Mouse (Mus musculus): ENCODE measurements around the gene Inppl1. TPM values are rescaled to one million over a fixed set of nuclear protein-coding genes. Genes with fewer than 3 reads are reported as not detected.

Gene Inppl1
- polyA plus RNA-seq, 1 experiment from 2014 or later, result 44.9 TPM

- no peak for ATAC-seq (ENCODE audit: extremely low read depth, insufficient number of reproducible peaks, low FRiP score, low TSS enrichment)
- Histone ChIP-seq H3K27ac (replicated peaks) (no peak overlapping the region), H3K4me1 (peaks cover 34% of the 10 kb centered on the region), H3K36me3 (no peaks in the 10 kb centered on the region), H3K27me3 (replicated peaks) (no peaks in the 10 kb centered on the region), H3K9ac (no peak overlapping the region), H3K9me3 (no peaks in the 10 kb centered on the region), H3K4me2 (no peak overlapping the region), H3K4me3 (no peak overlapping the region)
- 74% methylated on average over 11 of the region's 11 CpGs for WGBS
These were observed 28.6 kb upstream of the Inppl1 start for GRCm38 (mm10) chr7:101866491-101867265.

GRCm38 (mm10) chr7:101863415-101863814 is 25.4 kb upstream of the Inppl1 start, which contains the start of gene Anapc15:
Gene Anapc15 (plus strand): TSS chr7:101863715.
- H3K27me3 ChIP-seq (replicated peaks), result no peaks in the 10 kb centered on the region
- H3K9me3 ChIP-seq, result no peaks in the 10 kb centered on the region
- H3K4me1 ChIP-seq, result peaks cover 14% of the 10 kb centered on the region
- no peak within 1 kb of the TSS for H3K4me3 ChIP-seq
- no peak within 1 kb of the TSS for H3K4me2 ChIP-seq
- H3K27ac ChIP-seq (replicated peaks), result no peak within 1 kb of the TSS
- ATAC-seq (ENCODE audit: extremely low read depth, insufficient number of reproducible peaks, low FRiP score, low TSS enrichment), result no peak
- H3K9ac ChIP-seq, result no peak within 1 kb of the TSS
- WGBS, result 50% methylated on average over 3 of the region's 3 CpGs
- no peaks in the 10 kb centered on the region for H3K36me3 ChIP-seq

DNA sequence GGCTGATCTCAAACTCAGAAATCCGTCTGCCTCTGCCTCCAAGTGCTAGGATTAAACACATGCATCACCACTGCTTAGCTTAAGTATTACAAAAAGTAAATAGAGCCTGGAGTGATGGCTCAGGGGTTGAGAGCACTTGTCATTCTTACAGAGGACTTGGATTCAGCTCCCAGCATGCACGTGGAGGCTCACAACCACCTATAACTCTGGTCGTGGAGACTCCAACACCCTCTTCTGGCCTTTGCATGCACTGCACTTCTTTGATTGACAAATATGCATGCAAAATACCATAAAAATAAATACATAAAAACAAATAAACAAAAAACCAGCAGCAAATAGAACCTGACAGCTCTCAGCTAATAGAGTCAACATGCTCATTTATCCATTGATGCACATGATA is 24.3 kb upstream of the Inppl1 start:
- Histone ChIP-seq H3K4me1 (0 out of 2 replicates have a peak, but pooled peaks cover 7% of the 10 kb centered on the region), H3K4me2 (no peak overlapping the region), H3K9me3 (no peaks in the 10 kb centered on the region), H3K27me3 (replicated peaks) (no peaks in the 10 kb centered on the region), H3K27ac (replicated peaks) (no peak overlapping the region), H3K9ac (no peak overlapping the region), H3K36me3 (no peaks in the 10 kb centered on the region), H3K4me3 (no peak overlapping the region)
- no peak for ATAC-seq (ENCODE audit: extremely low read depth, insufficient number of reproducible peaks, low FRiP score, low TSS enrichment)
- WGBS, result 51% methylated on average over 3 of the region's 3 CpGs

DNA sequence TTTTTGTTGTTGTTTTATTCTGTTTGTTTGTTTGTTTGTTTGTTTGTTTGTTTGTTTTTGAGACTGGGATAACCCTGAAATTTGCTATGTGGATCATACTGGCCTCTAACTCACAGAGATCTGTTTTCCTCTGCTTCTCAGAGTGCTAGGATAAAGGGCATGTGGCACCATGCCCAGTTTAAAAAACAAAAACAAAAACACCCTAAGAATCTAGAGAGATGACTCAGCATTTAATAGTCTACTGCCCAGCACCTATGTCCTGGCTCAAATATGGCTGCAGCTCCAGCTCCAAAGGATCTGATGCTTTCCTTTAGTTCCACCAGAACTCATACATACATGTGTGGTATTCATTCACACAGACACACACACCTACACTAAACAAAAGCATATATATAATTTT is 22.9 kb upstream of the Inppl1 start:
- Histone ChIP-seq H3K36me3 (no peaks in the 10 kb centered on the region), H3K4me3 (no peak overlapping the region), H3K27ac (replicated peaks) (no peak overlapping the region), H3K9ac (no peak overlapping the region), H3K27me3 (replicated peaks) (no peaks in the 10 kb centered on the region), H3K4me1 (no peaks in the 10 kb centered on the region), H3K4me2 (no peak overlapping the region), H3K9me3 (no peaks in the 10 kb centered on the region)
- no peak for ATAC-seq (ENCODE audit: extremely low read depth, insufficient number of reproducible peaks, low FRiP score, low TSS enrichment)

GRCm38 (mm10) chr7:101858362-101858761 is 20.3 kb upstream of the Inppl1 start:
- Histone ChIP-seq H3K9ac (no peak overlapping the region), H3K27ac (replicated peaks) (no peak overlapping the region), H3K27me3 (replicated peaks) (no peaks in the 10 kb centered on the region), H3K36me3 (no peaks in the 10 kb centered on the region), H3K4me2 (no peak overlapping the region), H3K4me1 (no peaks in the 10 kb centered on the region), H3K4me3 (no peak overlapping the region), H3K9me3 (no peaks in the 10 kb centered on the region)
- no peak for ATAC-seq (ENCODE audit: extremely low read depth, insufficient number of reproducible peaks, low FRiP score, low TSS enrichment)
- 73% methylated on average over 9 of the region's 9 CpGs for WGBS

DNA sequence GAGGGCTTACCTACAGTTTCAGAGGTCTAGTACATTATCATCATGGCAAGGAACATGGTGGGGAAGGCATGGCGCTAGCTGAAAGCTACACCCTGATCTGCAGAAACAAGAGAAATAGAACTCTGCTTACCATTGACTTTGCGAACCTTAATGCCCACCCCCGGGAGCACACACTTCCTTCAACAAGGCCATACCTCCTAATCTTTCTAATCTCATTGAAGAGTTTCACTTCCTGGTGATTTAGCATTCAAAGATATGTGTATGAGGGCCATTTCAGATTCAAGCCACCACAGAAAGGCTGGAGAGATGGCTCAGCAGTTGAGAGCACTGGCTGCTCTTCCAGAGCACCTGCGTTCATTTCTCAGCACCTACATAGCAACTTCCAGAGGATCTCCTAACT is 19.1 kb upstream of the Inppl1 start, which contains the start of gene Folr2:
Gene Folr2, minus strand, starts transcription at position 101 of the 400 bp plus-strand sequence.
- H3K9ac ChIP-seq, result no peak within 1 kb of the TSS

DNA sequence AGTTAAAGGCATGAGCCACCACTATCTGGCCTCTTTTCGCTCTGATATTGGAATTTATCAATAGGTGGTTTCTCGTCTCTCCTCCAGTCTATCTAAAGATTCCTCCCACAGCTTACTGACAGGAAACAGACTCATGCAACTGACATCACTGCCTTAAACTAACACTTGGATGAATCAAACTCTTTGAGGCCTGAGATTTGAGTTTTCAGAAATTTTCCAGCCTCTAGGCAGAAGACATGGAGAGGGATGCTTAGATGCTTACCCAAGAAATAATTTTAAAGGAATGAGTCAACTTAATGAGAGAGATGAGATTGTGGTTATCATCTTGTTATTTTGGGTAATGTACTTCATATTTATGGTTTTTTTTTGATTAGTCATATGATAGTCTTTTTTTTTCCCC is 15.8 kb upstream of the Inppl1 start:
- Histone ChIP-seq H3K4me1 (no peaks in the 10 kb centered on the region), H3K27ac (replicated peaks) (no peak overlapping the region), H3K9me3 (no peaks in the 10 kb centered on the region), H3K4me3 (no peak overlapping the region), H3K36me3 (no peaks in the 10 kb centered on the region), H3K4me2 (no peak overlapping the region), H3K9ac (no peak overlapping the region), H3K27me3 (replicated peaks) (no peaks in the 10 kb centered on the region)
- WGBS, result 42% methylated on average over 2 of the region's 2 CpGs
- no peak for ATAC-seq (ENCODE audit: extremely low read depth, insufficient number of reproducible peaks, low FRiP score, low TSS enrichment)

More for the DNA sequence above, 19.1 kb upstream of the Inppl1 start, which contains the start of gene Folr2:
- Histone ChIP-seq H3K27me3 (replicated peaks) (no peaks in the 10 kb centered on the region), H3K4me3 (no peak within 1 kb of the TSS), H3K4me1 (no peaks in the 10 kb centered on the region), H3K4me2 (no peak within 1 kb of the TSS), H3K36me3 (no peaks in the 10 kb centered on the region), H3K27ac (replicated peaks) (no peak within 1 kb of the TSS), H3K9me3 (no peaks in the 10 kb centered on the region)
- no peak for ATAC-seq (ENCODE audit: extremely low read depth, insufficient number of reproducible peaks, low FRiP score, low TSS enrichment)
- 87% methylated on average over 4 of the region's 4 CpGs for WGBS

GRCm38 (mm10) chr7:101852846-101853245 is 14.8 kb upstream of the Inppl1 start:
- H3K4me3 ChIP-seq, result no peak overlapping the region
- WGBS, result 81% methylated on average over 6 of the region's 6 CpGs

DNA sequence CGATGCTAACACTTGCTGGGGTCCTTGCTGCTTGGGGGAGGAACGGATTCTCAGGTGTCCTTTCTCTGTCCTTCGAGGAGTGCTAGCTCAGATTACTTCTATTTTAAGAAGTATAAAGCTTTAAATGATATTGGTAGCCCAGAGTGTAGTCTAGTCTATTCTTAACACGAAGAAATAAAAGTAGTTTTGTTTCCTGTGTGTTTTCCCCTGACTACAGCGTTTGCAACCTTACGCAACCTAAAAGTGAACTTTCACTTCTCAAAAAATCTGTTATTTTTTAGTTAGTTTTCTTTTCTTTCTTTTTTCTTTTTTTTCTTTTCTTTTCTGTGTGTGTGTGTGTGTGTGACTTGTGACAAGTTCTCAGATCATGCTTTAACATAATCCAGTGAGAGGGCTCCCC is 13.7 kb upstream of the Inppl1 start:
- no peak overlapping the region for H3K4me3 ChIP-seq
- no peaks in the 10 kb centered on the region for H3K27me3 ChIP-seq (replicated peaks)
- no peak overlapping the region for H3K4me2 ChIP-seq
- 69% methylated on average over 6 of the region's 6 CpGs for WGBS
- H3K9me3 ChIP-seq, result no peaks in the 10 kb centered on the region
- H3K36me3 ChIP-seq, result no peaks in the 10 kb centered on the region
- H3K27ac ChIP-seq (replicated peaks), result no peak overlapping the region
- no peak overlapping the region for H3K9ac ChIP-seq
- ATAC-seq (ENCODE audit: extremely low read depth, insufficient number of reproducible peaks, low FRiP score, low TSS enrichment), result no peak
- no peaks in the 10 kb centered on the region for H3K4me1 ChIP-seq

More at GRCm38 (mm10) chr7:101852846-101853245, 14.8 kb upstream of the Inppl1 start:
- Histone ChIP-seq H3K9me3 (no peaks in the 10 kb centered on the region), H3K4me1 (no peaks in the 10 kb centered on the region), H3K4me2 (no peak overlapping the region), H3K27ac (replicated peaks) (no peak overlapping the region), H3K9ac (no peak overlapping the region), H3K36me3 (no peaks in the 10 kb centered on the region), H3K27me3 (replicated peaks) (no peaks in the 10 kb centered on the region)
- ATAC-seq (ENCODE audit: extremely low read depth, insufficient number of reproducible peaks, low FRiP score, low TSS enrichment), result no peak

DNA sequence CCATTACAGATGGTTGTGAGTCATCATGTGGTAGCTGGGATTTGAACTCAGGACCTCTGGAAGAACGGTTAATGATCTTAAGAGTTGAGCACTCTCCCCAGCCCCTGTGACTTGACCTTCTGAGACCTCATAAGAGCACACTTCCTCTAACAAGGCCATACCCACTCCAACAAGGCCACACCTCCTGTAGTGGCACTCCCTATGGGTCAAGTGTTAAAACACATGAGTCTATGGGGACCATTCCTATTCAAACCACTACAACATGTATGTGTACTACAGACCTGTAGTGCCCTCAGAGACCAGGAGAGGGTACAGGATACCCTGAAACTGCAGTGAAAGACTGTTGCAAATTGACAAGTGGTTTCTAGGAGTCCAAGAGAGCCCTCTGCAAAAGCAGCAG is 9.9 kb upstream of the Inppl1 start:
- Histone ChIP-seq H3K9ac (no peak overlapping the region), H3K4me1 (no peaks in the 10 kb centered on the region), H3K36me3 (no peaks in the 10 kb centered on the region), H3K4me3 (no peak overlapping the region), H3K4me2 (no peak overlapping the region), H3K27me3 (replicated peaks) (no peaks in the 10 kb centered on the region), H3K27ac (replicated peaks) (no peak overlapping the region), H3K9me3 (no peaks in the 10 kb centered on the region)
- 90% methylated on average over 1 of the region's 1 CpGs for WGBS
- no peak for ATAC-seq (ENCODE audit: extremely low read depth, insufficient number of reproducible peaks, low FRiP score, low TSS enrichment)

DNA sequence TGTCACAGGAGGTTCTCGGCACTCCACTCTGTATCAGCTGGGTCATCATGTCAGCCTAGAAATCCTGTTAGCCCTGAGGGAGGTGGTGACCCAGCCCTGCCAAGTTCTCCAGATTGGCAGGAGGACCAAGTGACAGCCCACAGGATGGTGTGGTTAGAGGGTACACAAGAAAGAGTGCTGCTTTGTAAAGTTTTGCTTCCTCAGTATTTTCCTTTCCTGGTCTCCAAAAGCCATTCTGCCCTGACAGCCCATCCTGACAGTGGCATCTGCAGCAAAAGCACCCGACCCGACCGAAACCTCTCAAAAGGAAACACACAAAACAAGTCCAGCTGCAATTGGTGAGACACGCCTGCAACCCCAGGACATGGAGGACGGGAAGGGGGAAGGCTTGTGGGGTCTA is 6.2 kb upstream of the Inppl1 start:
- Histone ChIP-seq H3K27ac (replicated peaks) (no peak overlapping the region), H3K36me3 (no peaks in the 10 kb centered on the region; the same call in 1 of the 2 replicates), H3K4me3 (no peak overlapping the region), H3K4me1 (no peaks in the 10 kb centered on the region), H3K4me2 (no peak overlapping the region), H3K9ac (no peak overlapping the region), H3K9me3 (no peaks in the 10 kb centered on the region), H3K27me3 (replicated peaks) (no peaks in the 10 kb centered on the region)
- WGBS, result 59% methylated on average over 6 of the region's 6 CpGs
- no peak for ATAC-seq (ENCODE audit: extremely low read depth, insufficient number of reproducible peaks, low FRiP score, low TSS enrichment)

GRCm38 (mm10) chr7:101837154-101837605 is 849 bp downstream of the Inppl1 start:
- H3K4me3 ChIP-seq, result peak overlapping the region; percentile 96
- peaks cover 28% of the 10 kb centered on the region for H3K36me3 ChIP-seq
- WGBS, result under 1% methylated on average over 20 of the region's 20 CpGs
- H3K4me1 ChIP-seq, result peaks cover 36% of the 10 kb centered on the region
- H3K27me3 ChIP-seq (replicated peaks), result no peaks in the 10 kb centered on the region
- peak overlapping the region; percentile 99 for H3K27ac ChIP-seq (replicated peaks)
- no peaks in the 10 kb centered on the region for H3K9me3 ChIP-seq
- peak overlapping the region; percentile 99 for H3K9ac ChIP-seq
- no peak for ATAC-seq (ENCODE audit: extremely low read depth, insufficient number of reproducible peaks, low FRiP score, low TSS enrichment)
- H3K4me2 ChIP-seq, result peak overlapping the region; percentile 72
